Mouse (Mus musculus) MEL (cell line): Measurements from ENCODE around the gene Med6. TPM values are rescaled to one million over a fixed set of nuclear protein-coding genes. Genes with fewer than 3 reads are reported as not detected.

Source experiments
- DNase-seq: peaks from one replicate; pipeline ENCODE4 v3.0.0; 2011; ENCODE audit warnings: low read depth, low spot score
- H3K27ac ChIP-seq: 2 replicates; pipeline ENCODE4 v1.5.1; 2012; ENCODE audit warnings: low read depth, mild to moderate bottlenecking, control low read depth, low read length, moderate library complexity; ENCODE audit not compliant: control insufficient read depth
- H3K27me3 ChIP-seq, 2 experiments: fragments of 150-350 bp in 1 of 2; sonication (generic) in 1 of 2; 2 replicates each; pipeline ENCODE4 v1.6.1; 2012; ENCODE audit warnings: low read length in 2 of 2, mild to moderate bottlenecking in 2 of 2, improper control_type of control experiment in 1 of 2, moderate library complexity in 1 of 2; ENCODE audit not compliant: insufficient read depth in 2 of 2, control insufficient read depth in 1 of 2
- H3K36me3 ChIP-seq, 2 experiments: 2 replicates each; pipeline ENCODE4 v1.6.1; 2012 to 2014; ENCODE audit warnings: low read length in 2 of 2, improper control_type of control experiment in 1 of 2, inconsistent platforms in 1 of 2, mild to moderate bottlenecking in 1 of 2; ENCODE audit not compliant: insufficient read depth in 2 of 2, control insufficient read depth in 1 of 2
- H3K4me1 ChIP-seq, 2 experiments: fragments of 150-350 bp in 1 of 2; sonication (generic) in 1 of 2; 2 replicates each; pipeline ENCODE4 v1.6.1; 2012; ENCODE audit warnings: low read length in 2 of 2, improper control_type of control experiment in 1 of 2, mild to moderate bottlenecking in 1 of 2; ENCODE audit not compliant: insufficient read depth in 2 of 2, control insufficient read depth in 1 of 2
- H3K4me3 ChIP-seq, 2 experiments: fragments of 150-350 bp in 1 of 2; sonication (generic) in 1 of 2; 2 replicates each; pipeline ENCODE4 v1.5.1; 2012; ENCODE audit warnings: low read depth in 2 of 2, low read length in 2 of 2, mild to moderate bottlenecking in 2 of 2, moderate library complexity in 2 of 2, control low read depth in 1 of 2, improper control_type of control experiment in 1 of 2; ENCODE audit not compliant: control insufficient read depth in 1 of 2, insufficient read depth in 1 of 2
- H3K79me2 ChIP-seq: 2 replicates; pipeline ENCODE4 v1.6.1; 2012; ENCODE audit warnings: mild to moderate bottlenecking, low read length, moderate library complexity; ENCODE audit not compliant: control insufficient read depth, poor library complexity, insufficient read depth
- H3K9ac ChIP-seq: 2 replicates; pipeline ENCODE4 v1.6.1; 2012; ENCODE audit warnings: low read depth, mild to moderate bottlenecking, control low read depth, low read length, moderate library complexity; ENCODE audit not compliant: control insufficient read depth, poor library complexity, severe bottlenecking
- H3K9me3 ChIP-seq: fragments of 150-350 bp; sonication (generic); replicated peaks from 2 replicates; pipeline ENCODE4 v1.6.1; 2012; ENCODE audit warnings: mild to moderate bottlenecking, low read length, improper control_type of control experiment, moderate library complexity; ENCODE audit not compliant: insufficient read depth
- CTCF ChIP-seq, 3 experiments: IDR thresholded peaks in 2 of 3; conservative IDR thresholded peaks in 1 of 3; 2 replicates each; pipeline ENCODE4 v1.5.1; 2011 to 2012; ENCODE audit warnings: low read length in 3 of 3, low read depth in 2 of 3, mild to moderate bottlenecking in 2 of 3, improper control_type of control experiment in 1 of 3, inconsistent platforms in 1 of 3, mixed read lengths in 1 of 3, moderate library complexity in 1 of 3; ENCODE audit not compliant: control insufficient read depth in 1 of 3, insufficient read depth in 1 of 3, poor library complexity in 1 of 3, severe bottlenecking in 1 of 3
- E2F4 ChIP-seq: IDR thresholded peaks from 2 replicates; pipeline ENCODE4 v1.6.1; 2011; ENCODE audit warnings: low read depth, low read length, improper control_type of control experiment, borderline replicate concordance
- EP300 ChIP-seq, 2 experiments: IDR thresholded peaks; 2 replicates each; pipeline ENCODE4 v1.6.1; 2011; ENCODE audit warnings: improper control_type of control experiment in 2 of 2, low read length in 2 of 2, low read depth in 1 of 2, mild to moderate bottlenecking in 1 of 2
- HCFC1 ChIP-seq: IDR thresholded peaks from 2 replicates; pipeline ENCODE4 v1.6.1; 2012; ENCODE audit warnings: low read depth, mild to moderate bottlenecking, inconsistent platforms, low read length, improper control_type of control experiment, moderate library complexity
- JUND ChIP-seq: IDR thresholded peaks from 2 replicates; pipeline ENCODE4 v1.6.1; 2011; ENCODE audit warnings: low read depth, mild to moderate bottlenecking, improper control_type of control experiment, low read length
- KAT2A ChIP-seq: conservative IDR thresholded peaks from 2 replicates; pipeline ENCODE4 v1.6.1; 2012; ENCODE audit warnings: low read depth, low read length, improper control_type of control experiment, inconsistent platforms
- MAFK ChIP-seq: IDR thresholded peaks from 2 replicates; pipeline ENCODE4 v1.6.1; 2011; ENCODE audit warnings: low read depth, mild to moderate bottlenecking, low read length, improper control_type of control experiment, borderline replicate concordance
- MXI1 ChIP-seq: IDR thresholded peaks from 2 replicates; pipeline ENCODE4 v1.6.1; 2011; ENCODE audit warnings: mild to moderate bottlenecking, low read depth, low read length, improper control_type of control experiment
- MYB ChIP-seq: IDR thresholded peaks from 2 replicates; pipeline ENCODE4 v1.6.1; 2011; ENCODE audit warnings: mild to moderate bottlenecking, low read depth, low read length, improper control_type of control experiment
- MYC ChIP-seq: IDR thresholded peaks from 2 replicates; pipeline ENCODE4 v1.6.1; 2011; ENCODE audit warnings: low read depth, mild to moderate bottlenecking, low read length, improper control_type of control experiment, moderate library complexity
- NRF1 ChIP-seq: IDR thresholded peaks from 2 replicates; pipeline ENCODE4 v1.6.1; 2014; ENCODE audit warnings: low read depth, mild to moderate bottlenecking, inconsistent platforms, low read length, improper control_type of control experiment, moderate library complexity; ENCODE audit not compliant: poor library complexity, insufficient read depth, severe bottlenecking
- RCOR1 ChIP-seq: IDR thresholded peaks from 2 replicates; pipeline ENCODE4 v1.6.1; 2012; ENCODE audit warnings: low read depth, mild to moderate bottlenecking, inconsistent platforms, low read length, improper control_type of control experiment
- SIN3A ChIP-seq: IDR thresholded peaks from 2 replicates; pipeline ENCODE4 v1.6.1; 2012; ENCODE audit warnings: low read length, improper control_type of control experiment, inconsistent platforms
- TAL1 ChIP-seq: IDR thresholded peaks from 2 replicates; pipeline ENCODE4 v1.6.1; 2012; ENCODE audit warnings: mild to moderate bottlenecking, inconsistent platforms, low read length, moderate library complexity, mixed read lengths
- TBP ChIP-seq: IDR thresholded peaks from 2 replicates; pipeline ENCODE4 v1.8.0; 2011; ENCODE audit warnings: low read depth, low read length, improper control_type of control experiment
- TCF12 ChIP-seq: IDR thresholded peaks from 2 replicates; pipeline ENCODE4 v1.6.1; 2014; ENCODE audit warnings: low read depth, mild to moderate bottlenecking, inconsistent platforms, low read length, improper control_type of control experiment, moderate library complexity
- USF2 ChIP-seq, 2 experiments: IDR thresholded peaks; 2 replicates each; pipeline ENCODE4 v1.6.1; 2011 to 2012; ENCODE audit warnings: improper control_type of control experiment in 2 of 2, low read length in 2 of 2, borderline replicate concordance in 1 of 2, inconsistent platforms in 1 of 2, low read depth in 1 of 2, mild to moderate bottlenecking in 1 of 2; ENCODE audit not compliant: insufficient read depth in 1 of 2
- ZKSCAN1 ChIP-seq: IDR thresholded peaks from 2 replicates; pipeline ENCODE4 v1.6.1; 2012; ENCODE audit warnings: low read depth, mild to moderate bottlenecking, inconsistent platforms, low read length, improper control_type of control experiment, moderate library complexity
- ZMIZ1 ChIP-seq: IDR thresholded peaks from 2 replicates; pipeline ENCODE4 v1.6.1; 2012; ENCODE audit warnings: low read depth, mild to moderate bottlenecking, inconsistent platforms, low read length, improper control_type of control experiment, moderate library complexity
- ZNF384 ChIP-seq: IDR thresholded peaks from 2 replicates; pipeline ENCODE4 v1.6.1; 2012; ENCODE audit warnings: low read depth, mild to moderate bottlenecking, inconsistent platforms, low read length, improper control_type of control experiment
- polyA plus RNA-seq, 2 experiments: library from polyadenylated mRNA; stranded (reverse) in 1 of 2; unstranded in 1 of 2; fragments of >175 nt in 1 of 2; fragments of >200 nt in 1 of 2; gene quantifications; 2 replicates each; pipeline versions ENCODE4 v1.2.1 to v1.2.4; 2012; ENCODE audit warnings: low replicate concordance in 2 of 2, low read depth in 1 of 2; ENCODE audit not compliant: insufficient read length in 2 of 2, insufficient read depth in 1 of 2, missing spikeins in 1 of 2
- total RNA-seq: library from RNA; depleted of rRNA; stranded (reverse); fragments of 300-350 nt; gene quantifications from 2 replicates; pipeline ENCODE4 v1.2.3, GENCODE M21; 2012

Med6 gene
- total and polyA plus RNA-seq, 3 experiments, result 44.4 to 49.2 TPM; not detected in 1

- no peaks in the 10 kb centered on the region for H3K9me3 ChIP-seq
- TF ChIP-seq HCFC1 (no peak), MYB (no peak), TBP (no peak)
- TF ChIP-seq, all 39 proteins: peak for 0
- Histone ChIP-seq H3K27me3 (0 out of 4 replicates have a peak, but pooled peaks cover 0 to 2% of the 10 kb centered on the region in 2 experiments), H3K4me3 (no peak overlapping the region), H3K4me1 (no peaks in the 10 kb centered on the region), H3K27ac (no peak overlapping the region), H3K79me2 (no peaks in the 10 kb centered on the region), H3K9ac (no peak overlapping the region), H3K36me3 (no peaks in the 10 kb centered on the region)
- no peak for DNase-seq
Observed at GRCm38 (mm10) chr12:81627426-81627825, 32.6 kb upstream of the Med6 start.

GRCm38 (mm10) chr12:81626226-81626861 lies 31.5 kb upstream of the Med6 start:
- H3K4me1 ChIP-seq, result no peaks in the 10 kb centered on the region
- H3K4me3 ChIP-seq, result no peak overlapping the region
- no peak for DNase-seq
- no peaks in the 10 kb centered on the region for H3K79me2 ChIP-seq
- H3K9me3 ChIP-seq, result no peaks in the 10 kb centered on the region
- H3K27me3 ChIP-seq, result 0 out of 4 replicates have a peak, but pooled peaks cover 0 to 2% of the 10 kb centered on the region in 2 experiments
- no peaks in the 10 kb centered on the region for H3K36me3 ChIP-seq
- no peak overlapping the region for H3K9ac ChIP-seq
- no peak overlapping the region for H3K27ac ChIP-seq
- TF ChIP-seq ZNF384, result no peak
- TF ChIP-seq JUND, result no peak
- TF ChIP-seq TAL1, result no peak
- TF ChIP-seq CTCF (IDR thresholded peaks at IDR 0.05 in 2 of 3, conservative IDR thresholded peaks at IDR 0.05 in 1 of 3; ENCODE audit: control insufficient read depth in 1 of 3, insufficient read depth in 1 of 3, low read depth in 2 of 3, low read length in 3 of 3, poor library complexity in 1 of 3, severe bottlenecking in 1 of 3), result no peak
- no peak for TF ChIP-seq MYB
- no peak for TF ChIP-seq MXI1
- no peak for TF ChIP-seq KAT2A
- TF ChIP-seq MAFK, result no peak
- TF ChIP-seq ZMIZ1, result no peak
- TF ChIP-seq USF2 (IDR thresholded peaks at IDR 0.05; ENCODE audit: borderline replicate concordance in 1 of 2, insufficient read depth in 1 of 2, low read depth in 1 of 2, low read length in 2 of 2), result no peak
- no peak for TF ChIP-seq EP300 (IDR thresholded peaks at IDR 0.05; ENCODE audit: low read depth in 1 of 2, low read length in 2 of 2)
- TF ChIP-seq MYC, result no peak
- no peak for TF ChIP-seq RCOR1
- no peak for TF ChIP-seq SIN3A
- no peak for TF ChIP-seq ZKSCAN1
- no peak for TF ChIP-seq TCF12
- no peak for TF ChIP-seq NRF1
- TF ChIP-seq E2F4, result no peak
- no peak for TF ChIP-seq HCFC1
